Mouse (Mus musculus) fibroblast of lung, adult 2 months (primary cell): ENCODE results near the gene Cryl1.

Source experiments
- DNase-seq: peaks from one replicate; pipeline ENCODE4 v3.0.0-alpha.2; 2011; ENCODE audit warnings: low read depth

The Cryl1 gene

GRCm38 (mm10) chr14:57230264-57231015, 167.9 kb downstream of the Cryl1 start:
- DNase-seq: no peak
